Mouse (Mus musculus) lung, adult 2 months (tissue): ENCODE results near the gene Gm10318. TPM values are rescaled to one million over a fixed set of nuclear protein-coding genes. Genes with fewer than 3 reads are reported as not detected.

Experiments used
- DNase-seq: peaks from one replicate; pipeline ENCODE4 v3.0.0; 2022
- H3K4me1 ChIP-seq: fragments of 200-500 bp; 2 replicates; pipeline ENCODE4 v1.6.1; 2011; ENCODE audit warnings: low read length; ENCODE audit not compliant: control insufficient read depth, insufficient read depth
- H3K4me3 ChIP-seq: fragments of 200-500 bp; replicated peaks from 2 replicates; pipeline ENCODE3; 2011; ENCODE audit warnings: low read depth, mild to moderate bottlenecking, control low read depth, low read length; ENCODE audit errors: extremely low read depth
- CTCF ChIP-seq: fragments of 200-500 bp; IDR thresholded peaks from 2 replicates; pipeline ENCODE4 v1.5.1; 2011; ENCODE audit warnings: mild to moderate bottlenecking, low read length, control low read depth; ENCODE audit not compliant: insufficient read depth
- POLR2A ChIP-seq: fragments of 200-500 bp; IDR thresholded peaks from 2 replicates; pipeline ENCODE4 v1.6.1; 2011; ENCODE audit warnings: low read depth, mild to moderate bottlenecking, control low read depth, low read length, borderline replicate concordance; ENCODE audit errors: extremely low read depth
- WGBS: fragments of 180-500 bp; shearing (Covaris S2); methylation state at CpG from one replicate; pipeline ENCODE4 v1.1.7; 2018; 5-methylcytosine and 5-hydroxymethylcytosine counted together
- polyA plus RNA-seq: library from polyadenylated mRNA; depleted of rRNA; stranded (reverse); fragments of >200 nt; gene quantifications from 2 replicates; pipeline ENCODE4 v1.2.3, GENCODE M21; 2012; rRNA removed

Gm10318 gene
- polyA plus RNA-seq, 1 experiment = not detected

GRCm38 (mm10) chr10:77886007-77886747, 33.5 kb downstream of the Gm10318 start:
- Histone ChIP-seq H3K4me3 (no peak overlapping the region), H3K4me1 (no peaks in the 10 kb centered on the region)
- 39% methylated on average over 12 of the region's 12 CpGs for WGBS
- TF ChIP-seq POLR2A (no peak), CTCF (peak; percentile 39; the same call in 1 of the 2 replicates)
- no peak for DNase-seq

- 72% methylated on average over 8 of the region's 8 CpGs for WGBS
- no peak for TF ChIP-seq POLR2A
- TF ChIP-seq CTCF = no peak
- Histone ChIP-seq H3K4me3 (no peak overlapping the region), H3K4me1 (no peaks in the 10 kb centered on the region)
- no peak for DNase-seq
Measured at GRCm38 (mm10) chr10:77890987-77891565, 38.4 kb downstream of the Gm10318 start.

DNA sequence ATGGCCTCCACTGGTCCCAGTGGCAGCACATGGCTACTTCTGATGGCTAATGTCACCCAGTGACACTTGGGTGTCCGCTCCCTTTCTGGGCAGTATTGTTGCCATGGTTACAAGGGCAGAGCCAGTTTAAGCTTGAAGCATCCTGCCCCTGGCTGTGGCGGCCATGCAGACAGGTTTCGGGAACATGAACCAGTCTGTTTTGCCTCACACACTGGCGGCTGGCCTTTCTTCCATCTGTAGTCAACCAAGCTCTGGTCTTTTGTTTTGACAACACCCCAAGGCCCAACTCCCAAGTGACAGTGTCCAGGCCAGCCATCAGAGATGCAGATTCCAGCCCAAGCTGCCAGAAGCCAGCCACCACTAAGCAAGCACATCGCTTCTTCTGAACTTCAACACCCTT, 42.9 kb downstream of the Gm10318 start:
- Histone ChIP-seq H3K4me1 (no peaks in the 10 kb centered on the region), H3K4me3 (no peak overlapping the region)
- WGBS = 71% methylated on average over 5 of the region's 5 CpGs
- no peak for DNase-seq
- TF ChIP-seq CTCF (no peak), POLR2A (no peak)

DNA sequence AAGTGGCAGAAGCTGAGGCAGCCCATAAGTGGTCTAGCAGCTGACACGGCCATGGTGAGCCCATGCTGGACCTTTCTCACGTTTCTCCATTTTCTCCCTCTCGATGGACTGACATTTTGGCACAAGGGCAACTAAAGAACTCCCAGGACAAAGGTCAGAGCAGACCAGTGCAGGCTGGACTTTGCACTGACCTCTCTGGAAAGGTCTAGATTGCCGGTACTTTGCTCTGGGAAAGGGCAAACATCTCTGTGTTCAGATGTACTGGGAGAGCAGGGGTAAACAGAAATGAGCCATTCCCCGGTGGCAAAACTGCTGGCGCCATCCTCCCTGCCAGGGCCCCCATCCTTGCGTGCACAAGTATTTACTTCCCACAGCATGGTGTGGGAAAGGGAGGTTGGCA, 47.5 kb downstream of the Gm10318 start:
- no peak for DNase-seq
- TF ChIP-seq CTCF = no peak
- no peak for TF ChIP-seq POLR2A
- Histone ChIP-seq H3K4me1 (peaks cover 7% of the 10 kb centered on the region), H3K4me3 (no peak overlapping the region)
- WGBS = 64% methylated on average over 7 of the region's 7 CpGs

DNA sequence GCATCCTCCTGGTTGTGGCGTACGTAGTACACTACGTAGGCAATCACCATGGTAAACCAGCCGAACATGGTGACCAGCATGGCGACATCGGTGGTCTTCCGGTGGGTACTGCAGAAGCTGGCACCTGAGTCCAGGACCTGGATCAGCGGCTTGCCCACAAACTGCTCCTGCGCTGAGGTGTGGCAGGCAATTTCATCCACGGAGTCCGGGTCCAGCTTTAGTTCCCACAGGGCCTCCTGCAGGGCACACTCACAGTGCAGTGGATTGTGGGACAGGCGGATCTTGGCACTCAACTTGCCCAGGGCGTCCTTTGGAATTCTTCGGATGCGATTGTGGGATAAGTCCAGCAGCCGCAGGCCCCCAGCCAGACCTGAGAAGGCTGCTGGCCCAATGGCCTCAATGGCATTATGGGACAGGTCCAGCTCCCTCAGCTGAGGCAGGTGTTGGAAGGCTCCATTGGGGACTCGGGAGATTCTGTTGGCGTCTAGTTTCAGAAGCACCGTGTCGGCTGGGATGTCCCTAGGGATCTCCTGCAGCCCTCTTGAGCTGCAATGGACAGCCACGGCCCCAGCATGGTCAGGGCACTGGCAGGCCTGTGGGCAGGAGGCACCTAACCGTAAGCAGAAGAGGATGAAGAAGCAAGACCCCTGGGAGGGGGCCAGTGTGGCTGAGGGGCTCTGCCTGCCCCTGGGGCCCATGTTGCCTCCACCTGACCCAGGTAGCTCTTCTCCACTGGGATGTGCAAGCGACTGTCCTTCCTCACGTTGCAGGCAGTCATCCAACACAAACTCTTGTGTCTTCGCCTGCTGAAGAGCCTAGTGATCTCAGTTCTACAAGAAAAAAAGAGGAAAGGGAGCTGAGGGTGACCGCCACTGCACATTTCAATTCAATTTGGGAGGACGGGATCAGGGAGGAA, 48.5 kb downstream of the Gm10318 start:
- peaks cover 7% of the 10 kb centered on the region for H3K4me1 ChIP-seq
- no peak overlapping the region for H3K4me3 ChIP-seq
- DNase-seq = no peak
- WGBS = 87% methylated on average over 27 of the region's 27 CpGs
- TF ChIP-seq POLR2A = no peak
- TF ChIP-seq CTCF = no peak

GRCm38 (mm10) chr10:77901871-77902210, 49.2 kb downstream of the Gm10318 start:
- H3K4me1 ChIP-seq = peaks cover 7% of the 10 kb centered on the region
- WGBS = 3% methylated on average over 14 of the region's 14 CpGs
- peak overlapping the region; percentile 57 for H3K4me3 ChIP-seq
- no peak for DNase-seq
- no peak for TF ChIP-seq POLR2A
- TF ChIP-seq CTCF = no peak

DNA sequence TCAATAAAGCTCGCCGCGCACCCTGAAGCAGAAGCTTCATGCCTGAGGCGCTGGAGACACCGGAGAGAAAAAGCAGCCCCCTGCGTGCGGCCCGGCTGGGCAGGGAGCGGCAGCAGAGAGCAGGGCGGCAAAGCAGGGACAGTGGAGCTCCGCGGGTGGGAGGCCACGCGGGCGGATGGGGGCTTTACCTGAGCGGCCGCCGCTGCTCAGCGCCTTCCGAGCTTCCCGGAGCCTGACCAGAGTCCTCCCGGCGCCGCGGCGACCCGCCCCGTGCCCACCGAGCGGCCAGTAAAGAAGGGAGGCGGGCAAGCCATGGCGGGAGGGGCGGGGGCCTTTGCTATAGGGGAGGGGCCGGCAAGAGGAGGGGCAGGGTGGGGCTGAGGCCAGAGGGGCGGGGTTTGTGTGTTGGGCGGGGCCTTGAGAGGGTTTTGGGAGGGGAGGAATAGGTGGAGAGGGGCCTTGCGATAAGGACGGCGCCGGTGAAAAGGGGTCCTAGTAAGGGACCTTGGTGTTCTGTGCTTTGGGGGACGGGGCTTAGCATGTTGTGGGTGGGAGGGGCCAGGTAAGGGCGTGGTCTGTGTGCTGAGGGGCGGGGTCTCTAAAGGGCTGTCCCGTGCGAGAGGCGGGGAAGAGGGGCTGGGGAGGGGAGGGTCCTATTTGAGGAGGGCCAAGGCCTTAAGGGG, 49.7 kb downstream of the Gm10318 start, which contains the start of gene Lrrc3:
TSS of gene Lrrc3 (minus strand) at position 326 of the 683 bp plus-strand sequence.
- Histone ChIP-seq H3K4me3 (peak within 1 kb of the TSS; percentile 57), H3K4me1 (peaks cover 7% of the 10 kb centered on the region)
- WGBS = under 1% methylated on average over 44 of the region's 46 CpGs
- no peak for TF ChIP-seq POLR2A
- no peak for TF ChIP-seq CTCF
- DNase-seq = peak; percentile 37

- DNase-seq = no peak
- WGBS = 4% methylated on average over 35 of the region's 35 CpGs
- H3K4me3 ChIP-seq = peak overlapping the region; percentile 57
- peaks cover 7% of the 10 kb centered on the region for H3K4me1 ChIP-seq
- no peak for TF ChIP-seq POLR2A
- TF ChIP-seq CTCF = no peak
Measured at GRCm38 (mm10) chr10:77902894-77903715, 50.4 kb downstream of the Gm10318 start.

Other genes starting within 250 kb of the Gm10318 start
- gene Sumo3, start 246.8 kb upstream of the Gm10318 start, polyA plus RNA-seq = 201 and 261 TPM in 2 replicates
- not detected in 2 replicates for gene Gm49325, start 246.7 kb upstream of the Gm10318 start, polyA plus RNA-seq
- gene Ube2g2, start 230.6 kb upstream of the Gm10318 start, polyA plus RNA-seq = 41.6 and 54.2 TPM in 2 replicates
- gene Tspear, start 166.3 kb upstream of the Gm10318 start, polyA plus RNA-seq = 0.06 and 0.43 TPM in 2 replicates
- gene Gm19402, start 162.1 kb upstream of the Gm10318 start, polyA plus RNA-seq = not detected in 2 replicates
- gene Gm9508, start 155.6 kb upstream of the Gm10318 start, polyA plus RNA-seq = not detected in 2 replicates
- not detected in 2 replicates for gene Gm10272, start 146.2 kb upstream of the Gm10318 start, polyA plus RNA-seq
- not detected in 2 replicates for gene Gm10024, start 141.4 kb upstream of the Gm10318 start, polyA plus RNA-seq
- 1.4 TPM in 1 of 2 replicates, not detected in the other for gene Gm10142, start 137.1 kb upstream of the Gm10318 start, polyA plus RNA-seq
- 0.86 TPM in 1 of 2 replicates, not detected in the other for gene Krtap12-1, start 132.3 kb upstream of the Gm10318 start, polyA plus RNA-seq
- gene Gm10100, start 126.4 kb upstream of the Gm10318 start, polyA plus RNA-seq = not detected in 2 replicates
- gene Gm18596, start 110.2 kb upstream of the Gm10318 start, polyA plus RNA-seq = not detected in 2 replicates
- not detected in 2 replicates for gene Gm9736, start 101.5 kb upstream of the Gm10318 start, polyA plus RNA-seq
- not detected in 2 replicates for gene Gm3233, start 93.2 kb upstream of the Gm10318 start, polyA plus RNA-seq
- gene Gm3238, start 81.5 kb upstream of the Gm10318 start, polyA plus RNA-seq = not detected in 2 replicates
- gene Gm7138, start 75.9 kb upstream of the Gm10318 start, polyA plus RNA-seq = not detected in 2 replicates
- gene Gm3250, start 70.3 kb upstream of the Gm10318 start, polyA plus RNA-seq = not detected in 2 replicates
- gene Gm7137, start 64.7 kb upstream of the Gm10318 start, polyA plus RNA-seq = not detected in 2 replicates
- gene Gm9639, start 57.8 kb upstream of the Gm10318 start, polyA plus RNA-seq = not detected in 2 replicates
- not detected in 2 replicates for gene Gm19668, start 53.7 kb upstream of the Gm10318 start, polyA plus RNA-seq
- not detected in 2 replicates for gene Gm9507, start 41.0 kb upstream of the Gm10318 start, polyA plus RNA-seq
- gene Gm2696, start 38.2 kb upstream of the Gm10318 start, polyA plus RNA-seq = not detected in 2 replicates
- not detected in 2 replicates for gene Krtap10-4, start 25.8 kb upstream of the Gm10318 start, polyA plus RNA-seq
- not detected in 2 replicates for gene Krtap10-10, start 16.9 kb upstream of the Gm10318 start, polyA plus RNA-seq
- not detected in 2 replicates for gene Gm36176, start 6.1 kb upstream of the Gm10318 start, polyA plus RNA-seq
- not detected in 2 replicates for gene Gm3285, start 9.1 kb downstream of the Gm10318 start, polyA plus RNA-seq
- gene Lrrc3, start 49.7 kb downstream of the Gm10318 start, polyA plus RNA-seq = 0.77 and 0.93 TPM in 2 replicates
- gene Trpm2, start 117.7 kb downstream of the Gm10318 start, polyA plus RNA-seq = 2.2 and 3.9 TPM in 2 replicates
- 46.6 and 46.9 TPM in 2 replicates for gene 1810043G02Rik, start 125.7 kb downstream of the Gm10318 start, polyA plus RNA-seq
- gene Pfkl, start 157.2 kb downstream of the Gm10318 start, polyA plus RNA-seq = 55.8 and 70.0 TPM in 2 replicates
- gene Dnmt3l, start 189.1 kb downstream of the Gm10318 start, polyA plus RNA-seq = 0.52 and 0.64 TPM in 2 replicates
- gene Aire, start 190.8 kb downstream of the Gm10318 start, polyA plus RNA-seq = 0.09 and 0.16 TPM in 2 replicates
- 17.5 and 17.6 TPM in 2 replicates for gene Icosl, start 216.4 kb downstream of the Gm10318 start, polyA plus RNA-seq